ENCODE assay signal across 26 mouse cellular contexts in the genomic region with DNA sequence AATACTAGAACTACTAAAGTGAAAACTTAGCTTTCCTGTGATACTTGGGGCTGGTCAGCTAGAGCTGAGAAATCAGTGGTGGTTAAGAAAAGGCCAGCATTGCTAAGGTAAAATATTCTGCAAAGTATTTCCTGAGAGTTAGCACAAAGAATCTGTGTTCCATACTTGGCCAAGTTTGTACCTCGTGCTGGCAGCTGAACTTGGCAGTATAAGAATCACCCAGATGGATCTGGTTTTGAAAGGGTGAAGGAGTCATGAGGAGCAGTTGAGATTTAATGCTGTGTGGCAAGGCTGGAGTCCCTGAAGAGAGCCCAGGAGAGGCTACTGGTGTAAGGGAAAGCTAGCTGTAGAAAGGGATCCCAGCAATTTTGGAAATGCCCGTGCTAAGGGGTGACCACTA.
A peak's percentile ranks its signal among the peaks of the same experiment; 100 is the strongest.
DNase-seq lines count a peak whose midpoint lies in the region; ATAC-seq lines count a peak whose summit lies in the region.
"Had no signal": no experiment of that assay in that cellular context is flagged by ENCODE, and none has a peak within 500 bp of the region (broad histone marks: within the 10 kb centered on the region; RNA-seq: fewer than 3 reads in every experiment).

No protein-coding gene starts in this region.

- 68% methylated on average over 2 of the region's 2 CpGs for WGBS in kidney, embryonic 16.5 days

- H3K36me3 ChIP-seq in kidney, embryonic 16.5 days (ENCODE audit: insufficient read depth, low read length): no peaks in the 10 kb centered on the region
- H3K36me3 ChIP-seq: embryonic facial prominence, embryonic 12.5 days; heart, embryonic 13.5 days; liver, embryonic 12.5 days; midbrain, embryonic 12.5 days; neural tube, embryonic 12.5 days had no signal

- H3K9ac ChIP-seq in kidney, embryonic 16.5 days (replicated peaks; ENCODE audit: low read length): no peak overlapping the region
- H3K9ac ChIP-seq: embryonic facial prominence, embryonic 12.5 days; forebrain, postnatal 0 days; heart, embryonic 13.5 days; hindbrain, embryonic 14.5 days; liver, embryonic 12.5 days; liver, postnatal 0 days; midbrain, embryonic 12.5 days; neural tube, embryonic 12.5 days had no signal

- no peak overlapping the region for H3K27ac ChIP-seq in kidney, embryonic 16.5 days (ENCODE audit: low read length)
- H3K27ac ChIP-seq: embryonic facial prominence, embryonic 12.5 days; heart, adult 2 months; heart, embryonic 13.5 days; hindbrain, embryonic 14.5 days; layer of hippocampus, adult 2 months; liver, embryonic 12.5 days; midbrain, embryonic 12.5 days; neural tube, embryonic 12.5 days had no signal

- DNase-seq in cerebellum, postnatal 14 days: peak; percentile 3 to 39
- DNase-seq in cerebellum, adult 9-10 months: no peak
- peak; percentile 6 to 9 for DNase-seq in kidney, adult 8-10 months
- peak; percentile 54 for DNase-seq in NIH3T3 (ENCODE audit: low read depth)
- DNase-seq in kidney, postnatal 14 days: peak; percentile 12
- no peak for DNase-seq in urinary bladder, postnatal 25 days (ENCODE audit: low spot score)
- DNase-seq: adrenal gland, postnatal 14 days; B cell, adult 2 months; forebrain, postnatal 0 days; heart, adult 2 months; heart, postnatal 10 days; liver, postnatal 0 days; lung, postnatal 36 days; right cerebral cortex, adult 18-20 months; spleen, adult 18-20 months; thymus, postnatal 25 days had no signal

- no peak for ATAC-seq in kidney, embryonic 16.5 days (ENCODE audit: low FRiP score, low TSS enrichment)
- ATAC-seq: forebrain, postnatal 0 days; intestine, postnatal 0 days; liver, embryonic 12.5 days; liver, postnatal 0 days had no signal

- H3K9me3 ChIP-seq in kidney, embryonic 16.5 days (ENCODE audit: low read length): no peaks in the 10 kb centered on the region; the same call in 1 of the 2 replicates
- H3K9me3 ChIP-seq: embryonic facial prominence, embryonic 12.5 days; heart, embryonic 13.5 days; liver, embryonic 12.5 days; midbrain, embryonic 12.5 days; neural tube, embryonic 12.5 days had no signal

- H3K4me3 ChIP-seq in kidney, embryonic 16.5 days (ENCODE audit: low read length): no peak overlapping the region
- H3K4me3 ChIP-seq: embryonic facial prominence, embryonic 12.5 days; heart, adult 2 months; heart, embryonic 13.5 days; layer of hippocampus, adult 2 months; liver, embryonic 12.5 days; midbrain, embryonic 12.5 days; myocyte; neural tube, embryonic 12.5 days had no signal

- no peaks in the 10 kb centered on the region for H3K4me1 ChIP-seq in kidney, embryonic 16.5 days (ENCODE audit: insufficient read depth, low read length)
- H3K4me1 ChIP-seq: embryonic facial prominence, embryonic 12.5 days; heart, embryonic 13.5 days; liver, embryonic 12.5 days; midbrain, embryonic 12.5 days; neural tube, embryonic 12.5 days had no signal

- no peaks in the 10 kb centered on the region for H3K27me3 ChIP-seq in kidney, embryonic 16.5 days (ENCODE audit: insufficient read depth, low read length)
- H3K27me3 ChIP-seq: embryonic facial prominence, embryonic 12.5 days; heart, embryonic 13.5 days; liver, embryonic 12.5 days; midbrain, embryonic 12.5 days; neural tube, embryonic 12.5 days had no signal

- H3K4me2 ChIP-seq in kidney, embryonic 16.5 days (replicated peaks; ENCODE audit: low read depth, low read length): no peak overlapping the region
- H3K4me2 ChIP-seq: embryonic facial prominence, embryonic 12.5 days; heart, embryonic 13.5 days; hindbrain, embryonic 14.5 days; liver, embryonic 12.5 days; midbrain, embryonic 12.5 days; neural tube, embryonic 12.5 days had no signal

Comparison
In these comparisons a context has a peak if more than half of its experiments do, and no peak if none do; other contexts are left out.
1. DNase-seq: peak in cerebellum, postnatal 14 days (2 of 2), kidney, adult 8-10 months (2 of 2), NIH3T3 (single experiment) and kidney, postnatal 14 days (single experiment); none in cerebellum, adult 9-10 months (single experiment) and urinary bladder, postnatal 25 days (single experiment).